Mouse (Mus musculus) thymus, adult 2 months (tissue): ENCODE data around the gene C130050O18Rik.

ENCODE experiments used
- CTCF ChIP-seq: fragments of 200-500 bp; IDR thresholded peaks from 2 replicates; pipeline ENCODE4 v1.5.1; 2012; ENCODE audit warnings: mild to moderate bottlenecking, control low read depth, low read length, moderate library complexity, borderline replicate concordance; ENCODE audit not compliant: control insufficient read depth, poor library complexity, insufficient read depth; ENCODE audit errors: extremely low read depth
- POLR2A ChIP-seq: fragments of 200-500 bp; IDR thresholded peaks from 2 replicates; pipeline ENCODE4 v1.6.1; 2012; ENCODE audit warnings: mild to moderate bottlenecking, low read length, control low read depth, moderate library complexity; ENCODE audit not compliant: control insufficient read depth, poor library complexity, insufficient read depth; ENCODE audit errors: extremely low read depth

GRCm38 (mm10) chr5:139366484-139366883, 38.6 kb upstream of the C130050O18Rik start:
- TF ChIP-seq CTCF: no peak
- TF ChIP-seq POLR2A: no peak
